Mouse (Mus musculus): ENCODE measurements at regions not wholly inside any gene's neighbourhood (a gene's known extent, or its start where the extent isn't known, plus 50 kb on each side); places are given as distances from the start of the nearest gene placed in this dataset.

- DNase-seq (ENCODE audit: inconsistent ontology term) = peak; percentile 21
These were observed 258.9 kb upstream of the Aldoart1 start for GRCm38 (mm10) chr4:73111311-73111710.
